Mouse (Mus musculus): ENCODE data around the gene Lmnb2.

The Lmnb2 gene

DNA sequence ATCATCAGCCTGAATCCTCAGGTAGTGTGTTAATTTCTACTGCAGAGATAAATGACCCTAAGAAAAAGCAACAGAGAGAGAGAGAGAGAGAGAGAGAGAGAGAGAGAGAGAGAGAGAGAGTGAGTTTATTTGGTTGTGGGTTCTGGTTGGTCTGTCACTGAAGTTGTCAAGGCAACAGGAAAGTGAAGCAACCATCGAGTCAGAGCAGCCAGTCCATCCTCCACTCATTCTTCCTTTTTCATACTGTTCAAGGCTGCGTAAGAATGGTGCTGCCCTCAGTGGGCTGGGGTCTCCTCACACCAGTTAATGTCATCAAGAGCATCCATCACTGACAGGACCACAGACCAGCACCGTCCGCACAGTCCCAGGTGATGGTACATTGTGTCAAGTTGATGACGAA, 26.2 kb upstream of the Lmnb2 start:
- DNase-seq = no peak

DNA sequence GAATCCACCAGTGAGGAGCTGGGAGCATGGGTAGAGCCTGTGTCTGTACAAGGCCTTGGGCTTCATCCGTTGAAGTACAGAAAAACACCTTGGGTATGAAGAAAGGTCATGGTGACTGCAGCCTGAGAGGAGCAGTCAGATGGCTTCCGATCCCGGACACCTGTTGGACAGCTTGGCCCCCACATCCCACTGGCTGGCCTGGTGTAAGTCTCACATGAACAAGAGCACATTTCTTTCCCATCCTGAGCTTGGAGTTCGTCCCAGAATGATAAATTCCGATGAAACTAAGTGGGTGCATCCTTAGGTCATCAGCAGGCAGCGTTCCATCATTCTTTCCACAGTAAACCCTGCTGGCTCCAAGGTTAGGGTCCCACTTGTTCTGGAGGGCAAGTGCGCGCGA, 25.7 kb upstream of the Lmnb2 start:
- DNase-seq = no peak

DNA sequence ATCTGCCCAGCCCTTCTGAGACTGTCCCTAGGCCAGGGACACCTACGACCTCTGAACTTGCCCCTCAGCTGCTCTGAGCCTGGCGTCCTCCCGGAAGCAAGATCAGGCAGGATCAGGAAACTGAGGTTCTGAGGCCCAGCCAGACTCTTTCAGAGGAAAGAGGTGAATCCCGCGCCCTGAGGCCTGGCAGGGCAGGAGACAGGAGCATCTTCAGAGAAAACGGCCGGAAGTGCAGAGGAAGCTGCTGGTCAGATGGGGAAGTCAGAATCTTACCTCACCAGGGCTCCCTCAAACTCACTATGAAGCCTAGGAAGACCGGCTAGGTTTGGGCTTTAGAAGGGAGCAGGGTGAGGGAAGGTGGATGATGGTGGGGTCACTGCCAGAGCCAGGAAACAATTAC, 24.9 kb upstream of the Lmnb2 start:
- no peak for DNase-seq

- DNase-seq = no peak
These were observed 22.9 kb upstream of the Lmnb2 start for GRCm38 (mm10) chr10:80940988-80941347.

DNA sequence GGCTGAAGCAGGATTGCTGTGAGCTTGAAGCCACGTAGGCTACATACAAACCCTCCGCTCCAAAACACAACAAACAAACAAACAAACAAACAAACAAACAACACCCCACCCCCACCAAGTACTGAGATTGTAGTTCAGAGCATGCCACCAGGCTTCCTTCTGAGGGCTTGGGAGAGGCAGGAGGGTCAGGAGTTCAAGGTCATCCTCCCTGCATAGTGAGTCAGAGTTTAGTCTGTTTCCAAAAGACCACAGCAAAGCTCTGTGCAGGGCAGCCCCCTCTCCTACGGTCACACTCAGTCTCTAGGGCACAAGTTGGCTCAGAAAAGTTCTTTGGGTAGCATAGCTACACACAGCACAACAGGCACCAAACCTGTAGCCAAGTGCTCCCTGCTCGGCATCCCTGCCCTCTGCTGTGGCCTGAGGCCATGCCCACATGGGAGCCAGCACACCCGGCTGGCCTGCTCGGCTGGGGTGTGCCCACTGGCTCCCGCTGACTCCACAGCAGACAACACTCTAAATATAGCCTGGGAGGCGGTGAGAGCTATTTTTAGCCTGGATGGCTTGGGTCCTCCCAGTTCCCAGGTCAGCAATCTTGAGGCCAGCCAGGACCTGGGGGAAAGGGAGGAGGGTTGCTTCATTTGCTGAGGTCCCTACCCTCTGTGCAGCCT, 22.4 kb upstream of the Lmnb2 start:
- peak; percentile 85 to 89 for DNase-seq

- DNase-seq = peak; percentile 86 to 87
These were observed 21.6 kb upstream of the Lmnb2 start for GRCm38 (mm10) chr10:80939671-80940070.

DNA sequence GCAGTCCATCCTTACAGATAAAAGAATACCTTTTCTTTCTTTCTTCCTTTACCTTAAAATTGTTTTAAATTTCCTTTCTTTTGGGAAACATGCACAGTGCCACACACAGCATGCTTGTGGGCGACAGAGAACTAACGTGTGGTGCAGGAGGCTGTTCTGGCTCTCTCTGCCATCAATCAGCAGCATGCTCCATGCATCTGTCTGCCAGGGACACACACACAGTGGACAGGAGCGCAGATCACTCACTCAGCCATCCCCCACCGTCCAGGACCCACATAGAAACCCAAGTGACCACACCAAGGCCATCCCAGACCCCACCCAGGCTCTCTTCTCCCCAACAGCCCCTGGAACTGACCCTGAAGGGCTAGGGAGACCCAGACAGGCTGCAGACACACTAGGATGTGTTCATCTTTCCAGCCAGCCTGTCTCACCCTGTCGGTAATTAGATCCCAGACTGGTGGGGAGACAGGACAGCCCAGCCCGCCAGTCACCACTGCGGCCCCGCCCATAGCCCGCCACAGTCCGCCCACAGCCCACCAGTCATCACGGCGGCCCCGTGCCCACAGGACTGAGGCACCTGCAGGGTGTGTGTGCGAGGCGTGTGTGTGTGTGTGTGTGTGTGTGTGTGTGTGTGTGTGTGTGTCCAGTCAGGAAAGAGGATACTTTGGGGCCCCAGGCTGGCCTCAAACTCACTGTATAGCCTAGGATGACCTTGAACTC, 20.9 kb upstream of the Lmnb2 start:
- DNase-seq = no peak

GRCm38 (mm10) chr10:80937646-80938045, 19.6 kb upstream of the Lmnb2 start:
- peak; percentile 82 to 85 for DNase-seq

- no peak for DNase-seq
These were observed 18.7 kb upstream of the Lmnb2 start for GRCm38 (mm10) chr10:80936810-80937164.

GRCm38 (mm10) chr10:80936135-80936809, 18.2 kb upstream of the Lmnb2 start:
- DNase-seq = peak in 1 of 2 experiments; percentile 68

- no peak for DNase-seq
These were observed 17.7 kb upstream of the Lmnb2 start for GRCm38 (mm10) chr10:80935698-80936097.

DNA sequence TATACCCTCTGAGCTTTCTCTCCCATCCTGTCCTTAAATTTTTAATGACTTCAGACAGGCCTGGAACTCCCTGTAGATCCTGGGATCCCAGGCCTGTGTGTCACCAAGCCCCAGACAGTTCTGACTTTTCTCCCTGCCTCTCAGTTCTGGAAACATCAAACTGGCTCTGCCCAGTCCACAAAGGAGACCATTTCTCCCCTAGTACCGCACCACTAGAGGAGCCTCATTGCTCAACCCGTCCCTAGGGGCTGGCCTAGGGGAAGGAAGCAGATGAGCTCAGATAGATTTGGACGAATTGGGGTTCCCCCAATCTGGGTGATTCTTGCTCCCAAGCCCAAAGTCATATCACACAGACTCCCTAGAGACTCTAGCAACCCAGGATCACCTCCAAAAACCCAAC, 17.2 kb upstream of the Lmnb2 start:
- no peak for DNase-seq

DNA sequence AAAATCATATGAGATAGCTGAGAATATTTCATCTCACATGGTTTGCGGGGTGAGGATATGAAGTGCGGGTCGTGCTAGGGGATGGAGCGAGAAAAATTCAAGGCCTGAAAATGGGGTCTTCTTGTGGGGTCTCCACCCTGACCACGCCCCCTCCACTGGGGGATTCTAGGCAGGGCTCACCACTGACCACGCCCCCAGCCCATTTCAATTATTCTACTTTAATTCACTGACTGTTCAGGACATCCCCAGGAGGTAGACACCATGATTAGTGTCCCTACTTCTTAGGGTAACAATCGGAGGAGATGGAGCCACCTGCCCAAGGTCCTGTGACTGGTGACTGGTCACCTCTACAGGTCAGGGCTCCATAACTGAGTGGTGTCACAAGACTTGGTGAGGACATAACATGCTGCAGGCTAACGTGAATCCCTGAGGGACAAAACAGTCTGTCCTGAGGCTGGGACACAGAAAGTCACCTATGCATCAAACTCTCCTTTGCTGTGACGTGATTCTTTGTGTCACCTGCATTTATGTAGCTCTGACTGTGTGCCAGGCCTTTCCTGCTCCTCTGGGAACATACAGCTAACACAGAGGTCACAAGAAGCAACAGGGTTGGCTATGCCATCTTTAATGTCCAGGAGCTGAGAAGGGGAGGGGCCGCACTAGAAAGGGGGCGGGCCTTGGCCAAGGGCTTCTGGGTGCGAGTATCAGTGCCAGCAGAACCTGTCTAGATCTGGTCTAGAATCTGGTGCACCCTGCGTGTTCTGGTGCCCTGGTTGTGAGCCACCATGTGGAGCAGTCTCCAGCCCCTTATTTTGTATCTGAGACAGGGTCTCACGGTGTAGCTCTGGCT, 16.3 kb upstream of the Lmnb2 start:
- no peak for DNase-seq

GRCm38 (mm10) chr10:80933421-80933979, 15.5 kb upstream of the Lmnb2 start:
- no peak for DNase-seq

- DNase-seq = no peak
These were observed 14.8 kb upstream of the Lmnb2 start for GRCm38 (mm10) chr10:80932700-80933420.

GRCm38 (mm10) chr10:80932206-80932605, 14.2 kb upstream of the Lmnb2 start:
- DNase-seq = no peak

DNA sequence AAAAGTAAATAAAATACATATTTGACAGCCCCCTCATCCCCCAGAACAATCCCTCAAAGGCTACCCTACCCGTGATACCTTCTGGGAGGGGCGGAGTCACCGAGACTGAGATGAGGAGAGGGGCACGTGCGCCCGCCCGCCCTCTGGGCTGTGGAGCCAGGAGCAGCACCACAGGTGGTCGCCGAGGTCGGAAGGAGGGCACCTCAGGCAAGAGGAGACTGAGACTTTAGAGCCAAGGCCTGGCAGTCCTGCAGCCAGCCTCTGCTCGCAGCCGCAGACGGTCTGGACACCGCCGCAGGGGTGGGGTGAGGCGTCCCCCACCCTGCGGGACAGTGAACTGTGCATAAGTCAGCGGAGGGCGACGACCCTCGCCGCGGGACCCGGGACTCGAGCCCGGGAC, 13.7 kb upstream of the Lmnb2 start:
- no peak for DNase-seq

- DNase-seq = peak in 1 of 2 experiments; percentile 45
These were observed 13.2 kb upstream of the Lmnb2 start for GRCm38 (mm10) chr10:80931153-80931671.

- no peak for DNase-seq
These were observed 12.5 kb upstream of the Lmnb2 start for GRCm38 (mm10) chr10:80930361-80931152.

DNA sequence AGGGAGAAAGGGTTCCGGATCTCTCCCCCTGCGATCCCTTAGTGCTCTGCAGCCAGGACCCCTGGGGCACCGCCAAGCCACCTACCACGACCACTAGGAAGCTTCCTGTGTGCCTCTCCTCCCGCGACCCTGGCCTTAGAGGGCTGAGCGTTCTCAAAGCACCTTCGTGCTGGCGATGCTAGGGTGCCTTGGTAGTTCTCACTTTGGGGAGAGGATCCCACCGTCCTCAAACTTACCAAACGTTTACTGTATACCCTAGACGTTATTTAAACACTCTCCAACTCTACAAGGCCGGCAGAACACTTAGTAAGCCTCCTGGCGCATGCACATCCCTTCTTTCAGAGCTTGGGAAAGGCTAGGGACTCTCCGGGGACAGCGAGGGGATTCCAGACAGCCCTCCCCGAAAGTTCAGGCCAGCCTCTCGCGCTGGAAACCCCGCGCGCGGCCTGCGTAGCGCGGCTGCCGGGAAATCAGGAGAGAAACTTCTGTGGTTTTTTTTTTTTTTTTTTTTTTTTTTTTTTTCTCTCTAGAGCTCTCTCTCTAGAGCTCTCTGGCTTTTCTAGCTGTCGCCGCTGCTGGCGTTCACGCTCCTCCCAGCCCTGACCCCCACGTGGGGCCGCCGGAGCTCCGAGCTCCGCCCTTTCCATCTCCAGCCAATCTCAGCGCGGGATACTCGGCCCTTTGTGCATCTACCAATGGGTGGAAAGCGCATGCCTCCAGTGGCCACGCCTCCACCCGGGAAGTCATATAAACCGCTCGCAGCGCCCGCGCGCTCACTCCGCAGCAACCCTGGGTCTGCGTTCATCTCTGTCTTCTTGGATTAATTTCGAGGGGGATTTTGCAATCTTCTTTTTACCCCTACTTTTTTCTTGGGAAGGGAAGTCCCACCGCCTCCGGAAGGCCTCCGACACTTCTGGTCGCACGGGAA, 11.5 kb upstream of the Lmnb2 start, which contains the start of gene Gadd45b:
Gene Gadd45b (plus strand): TSS at position 775 of the 928 bp plus-strand sequence.
- DNase-seq = peak; percentile 98 to 99

Measured in kidney, adult 8-10 months (tissue).